Mouse (Mus musculus) myocyte (in vitro differentiated cells): ENCODE results near the gene Krtap8-1.

Experiments
- CEBPB ChIP-seq: IDR thresholded peaks from 2 replicates; pipeline ENCODE4 v1.6.1; 2011; ENCODE audit warnings: mild to moderate bottlenecking, moderate library complexity; ENCODE audit not compliant: poor library complexity, insufficient read depth, severe bottlenecking
- E2F4 ChIP-seq: IDR thresholded peaks from one replicate; pipeline ENCODE4 v1.6.1; 2011; ENCODE audit warnings: mild to moderate bottlenecking, control low read depth, moderate library complexity; ENCODE audit not compliant: insufficient read depth
- MAX ChIP-seq: IDR thresholded peaks from one replicate; pipeline ENCODE4 v1.6.1; 2011; ENCODE audit warnings: low read depth, mild to moderate bottlenecking, control low read depth
- MYOD1 ChIP-seq, 3 experiments: IDR thresholded peaks; one replicate each; pipeline ENCODE4 v1.6.1; 2011; ENCODE audit warnings: control low read depth in 2 of 3, low read depth in 2 of 3, mild to moderate bottlenecking in 2 of 3, moderate library complexity in 1 of 3; ENCODE audit not compliant: insufficient read length in 2 of 3, control insufficient read depth in 1 of 3
- MYOG ChIP-seq, 3 experiments: IDR thresholded peaks; one replicate each; pipeline ENCODE4 v1.6.1; 2011; ENCODE audit warnings: control low read depth in 2 of 3, low read depth in 2 of 3, mild to moderate bottlenecking in 2 of 3; ENCODE audit not compliant: insufficient read length in 2 of 3, control insufficient read depth in 1 of 3, insufficient read depth in 1 of 3
- POLR2A ChIP-seq: IDR thresholded peaks from one replicate; pipeline ENCODE4 v1.6.1; 2011; ENCODE audit warnings: low read depth, mild to moderate bottlenecking, control low read depth, moderate library complexity; ENCODE audit not compliant: insufficient read length
- POLR2AphosphoS2 ChIP-seq: IDR thresholded peaks from one replicate; pipeline ENCODE4 v1.6.1; 2011; ENCODE audit warnings: low read depth, control low read depth; ENCODE audit not compliant: insufficient read length
- REST ChIP-seq: IDR thresholded peaks from one replicate; pipeline ENCODE4 v1.6.1; 2011; ENCODE audit warnings: mild to moderate bottlenecking, control low read depth, moderate library complexity; ENCODE audit not compliant: insufficient read depth, insufficient read length
- SRF ChIP-seq: IDR thresholded peaks from one replicate; pipeline ENCODE4 v1.6.1; 2011; ENCODE audit warnings: low read depth; ENCODE audit not compliant: control insufficient read depth, insufficient read length
- TCF12 ChIP-seq: IDR thresholded peaks from one replicate; pipeline ENCODE4 v1.6.1; 2011; ENCODE audit warnings: mild to moderate bottlenecking, control low read depth; ENCODE audit not compliant: poor library complexity, insufficient read depth, severe bottlenecking
- TCF3 ChIP-seq: IDR thresholded peaks from one replicate; pipeline ENCODE4 v1.6.1; 2011; ENCODE audit warnings: low read depth, control low read depth; ENCODE audit not compliant: insufficient read length
- USF1 ChIP-seq: IDR thresholded peaks from one replicate; pipeline ENCODE4 v1.6.1; 2011; ENCODE audit warnings: low read depth, mild to moderate bottlenecking, control low read depth, moderate library complexity

GRCm38 (mm10) chr16:89513431-89513830 is 25.7 kb upstream of the Krtap8-1 start:
- no peak for TF ChIP-seq E2F4
- TF ChIP-seq MYOG (IDR thresholded peaks at IDR 0.05; ENCODE audit: control insufficient read depth in 1 of 3, insufficient read depth in 1 of 3, insufficient read length in 2 of 3, low read depth in 2 of 3), result no peak
- no peak for TF ChIP-seq MAX
- TF ChIP-seq USF1, result no peak
- TF ChIP-seq POLR2A, result no peak
- TF ChIP-seq TCF12, result no peak
- no peak for TF ChIP-seq MYOD1 (IDR thresholded peaks at IDR 0.05; ENCODE audit: control insufficient read depth in 1 of 3, insufficient read length in 2 of 3, low read depth in 2 of 3)
- no peak for TF ChIP-seq SRF
- TF ChIP-seq REST, result no peak
- TF ChIP-seq POLR2AphosphoS2, result no peak
- TF ChIP-seq CEBPB, result no peak
- TF ChIP-seq TCF3, result no peak
